Mouse (Mus musculus) ES-E14 (cell line): ENCODE results near the gene Fn1. TPM values are rescaled to one million over a fixed set of nuclear protein-coding genes. Genes with fewer than 3 reads are reported as not detected.
A peak's percentile ranks its signal among the peaks of the same experiment; 100 is the strongest.

ENCODE experiments used
- DNase-seq: peaks from one replicate; pipeline ENCODE4 v3.0.0-alpha.2; 2013; ENCODE audit warnings: low read depth, low spot score
- H3K27ac ChIP-seq: 2 replicates; pipeline ENCODE4 v1.5.1; 2012; ENCODE audit warnings: low read depth, mild to moderate bottlenecking, low read length, moderate library complexity, mixed read lengths; ENCODE audit not compliant: poor library complexity, insufficient read depth, severe bottlenecking
- H3K36me3 ChIP-seq: 2 replicates; pipeline ENCODE4 v1.6.1; 2012; ENCODE audit warnings: mild to moderate bottlenecking, low read length, moderate library complexity, mixed read lengths; ENCODE audit not compliant: control insufficient read depth, poor library complexity, insufficient read depth, severe bottlenecking
- H3K4me1 ChIP-seq, 2 experiments: fragments of 150-350 bp in 1 of 2; sonication (generic) in 1 of 2; 2 replicates each; pipeline ENCODE4 v1.6.1; 2012; ENCODE audit warnings: low read length in 2 of 2, mild to moderate bottlenecking in 1 of 2, mixed read lengths in 1 of 2; ENCODE audit not compliant: control insufficient read depth in 2 of 2, insufficient read depth in 2 of 2, poor library complexity in 1 of 2
- H3K4me3 ChIP-seq, 2 experiments: fragments of 150-350 bp in 1 of 2; sonication (generic) in 1 of 2; 2 replicates each; pipeline ENCODE4 v1.5.1; 2012; ENCODE audit warnings: low read length in 2 of 2, low read depth in 1 of 2, mild to moderate bottlenecking in 1 of 2, mixed read lengths in 1 of 2; ENCODE audit not compliant: insufficient read depth in 1 of 2, poor library complexity in 1 of 2, severe bottlenecking in 1 of 2
- H3K9ac ChIP-seq: 2 replicates; pipeline ENCODE4 v1.6.1; 2012; ENCODE audit warnings: low read depth, mild to moderate bottlenecking, low read length, mixed read lengths; ENCODE audit not compliant: poor library complexity, insufficient read depth, severe bottlenecking
- H3K9me3 ChIP-seq: fragments of 150-350 bp; sonication (generic); 2 replicates; pipeline ENCODE4 v1.6.1; 2012; ENCODE audit warnings: low read depth, mild to moderate bottlenecking, low read length; ENCODE audit not compliant: control insufficient read depth, insufficient read depth
- CHD2 ChIP-seq: IDR thresholded peaks from 2 replicates; pipeline ENCODE4 v1.6.1; 2014; ENCODE audit warnings: mild to moderate bottlenecking, low read depth, low read length, inconsistent platforms
- HCFC1 ChIP-seq: IDR thresholded peaks from 2 replicates; pipeline ENCODE4 v1.6.1; 2012; ENCODE audit warnings: low read length, inconsistent platforms, borderline replicate concordance; ENCODE audit not compliant: insufficient read depth
- MAFK ChIP-seq: IDR thresholded peaks from 2 replicates; pipeline ENCODE4 v1.6.1; 2014; ENCODE audit warnings: mild to moderate bottlenecking, low read depth, low read length, inconsistent platforms; ENCODE audit not compliant: insufficient read depth
- ZC3H11A ChIP-seq: IDR thresholded peaks from 2 replicates; pipeline ENCODE4 v1.6.1; 2012; ENCODE audit warnings: low read depth, mild to moderate bottlenecking, inconsistent platforms, low read length, borderline replicate concordance
- ZNF384 ChIP-seq: IDR thresholded peaks from 2 replicates; pipeline ENCODE4 v1.6.1; 2012; ENCODE audit warnings: low read depth, low read length, inconsistent platforms
- in situ Hi-C, 2 experiments: fragments of 600-800 bp; cut with MboI; formaldehyde crosslinking; loops; one replicate each; pipeline ENCODE4 v1.15.1; 2025; ENCODE audit warnings: low sequenced_read_pairs in 2 of 2, inconsistent platforms in 1 of 2; ENCODE audit not compliant: unreplicated experiment in 2 of 2
- total RNA-seq: library from RNA; depleted of rRNA; stranded (reverse); fragments of 300-350 nt; gene quantifications from 2 replicates; pipeline ENCODE4 v1.2.3, GENCODE M21; 2012

Fn1 gene
- total RNA-seq, 1 experiment, result 491 TPM

GRCm38 (mm10) chr1:71612256-71612655 lies 40.7 kb downstream of the Fn1 start:
- TF ChIP-seq HCFC1 (no peak), MAFK (no peak), CHD2 (no peak), ZC3H11A (no peak), ZNF384 (no peak)
- Histone ChIP-seq H3K27ac (no peak overlapping the region), H3K4me3 (no peak overlapping the region), H3K4me1 (peaks cover 0 to 4% of the 10 kb centered on the region in 2 experiments; a peak in 1 of 4 replicates), H3K9ac (no peak overlapping the region), H3K36me3 (peaks cover 68% of the 10 kb centered on the region), H3K9me3 (no peaks in the 10 kb centered on the region)
- in situ Hi-C loops, result no loop called here
- DNase-seq, result no peak

GRCm38 (mm10) chr1:71609916-71610315 lies 43.1 kb downstream of the Fn1 start:
- Histone ChIP-seq H3K4me3 (0 out of 4 replicates have a peak overlapping the region, but pooled peaks of 1 of the 2 experiments have one; percentile 8), H3K9ac (no peak overlapping the region), H3K36me3 (peaks cover 70% of the 10 kb centered on the region), H3K27ac (no peak overlapping the region), H3K4me1 (peaks cover 0 to 4% of the 10 kb centered on the region in 2 experiments; a peak in 1 of 4 replicates), H3K9me3 (no peaks in the 10 kb centered on the region)
- TF ChIP-seq ZC3H11A, result no peak
- no peak for TF ChIP-seq MAFK
- TF ChIP-seq HCFC1, result no peak
- TF ChIP-seq ZNF384, result no peak
- TF ChIP-seq CHD2, result no peak
- in situ Hi-C loops, result no loop called here
- DNase-seq, result peak; percentile 25

- TF ChIP-seq ZNF384 (no peak), ZC3H11A (no peak), MAFK (no peak), CHD2 (no peak), HCFC1 (no peak)
- H3K9ac ChIP-seq, result 0 out of 2 replicates have a peak overlapping the region, but pooled peaks have one; percentile 2
- peak; percentile 27 for DNase-seq
- peak overlapping the region; percentile 3 to 28; a peak in 3 of 4 replicates for H3K4me3 ChIP-seq
- no peaks in the 10 kb centered on the region for H3K9me3 ChIP-seq
- in situ Hi-C loops, result no loop called here
- H3K27ac ChIP-seq, result no peak overlapping the region
- H3K4me1 ChIP-seq, result peaks cover 0 to 4% of the 10 kb centered on the region in 2 experiments; a peak in 1 of 4 replicates
- peaks cover 70% of the 10 kb centered on the region for H3K36me3 ChIP-seq
These were observed 43.8 kb downstream of the Fn1 start for GRCm38 (mm10) chr1:71609057-71609775.

GRCm38 (mm10) chr1:71606600-71607325 lies 46.2 kb downstream of the Fn1 start:
- Histone ChIP-seq H3K9me3 (no peaks in the 10 kb centered on the region), H3K4me1 (peaks cover 0 to 4% of the 10 kb centered on the region in 2 experiments; a peak in 1 of 4 replicates), H3K27ac (no peak overlapping the region), H3K9ac (no peak overlapping the region), H3K36me3 (peaks cover 66% of the 10 kb centered on the region), H3K4me3 (no peak overlapping the region)
- no peak for DNase-seq
- in situ Hi-C loops, result no loop called here
- TF ChIP-seq CHD2 (no peak), MAFK (no peak), ZNF384 (no peak), HCFC1 (no peak), ZC3H11A (no peak)
